Mouse (Mus musculus) small intestine, adult 2 months (tissue): Measurements from ENCODE around the gene Lmcd1.

Experiments
- CTCF ChIP-seq: fragments of 200-500 bp; IDR thresholded peaks from 2 replicates; pipeline ENCODE4 v1.5.1; 2012; ENCODE audit warnings: low read depth, mild to moderate bottlenecking, control low read depth, inconsistent platforms, low read length, moderate library complexity, mixed read lengths; ENCODE audit not compliant: insufficient replicate concordance, insufficient read length; ENCODE audit errors: extremely low read depth
- POLR2A ChIP-seq: fragments of 200-500 bp; IDR thresholded peaks from 2 replicates; pipeline ENCODE4 v1.6.1; 2012; ENCODE audit warnings: low read depth, mild to moderate bottlenecking, control low read depth, inconsistent platforms, low read length, moderate library complexity

- TF ChIP-seq CTCF (no peak), POLR2A (no peak)
Observed at GRCm38 (mm10) chr6:112311385-112311784, 37.8 kb downstream of the Lmcd1 start.
